Comparison of ENCODE assay signal across 12 mouse cellular contexts in genomic region chr8:112404087-112404486, GRCm38 (mm10).
A peak's percentile ranks its signal among the peaks of the same experiment; 100 is the strongest.
DNase-seq lines count a peak whose midpoint lies in the region; ATAC-seq lines count a peak whose summit lies in the region.
"Had no signal": no experiment of that assay in that cellular context is flagged by ENCODE, and none has a peak within 500 bp of the region (broad histone marks: within the 10 kb centered on the region; RNA-seq: fewer than 3 reads in every experiment).

No protein-coding gene starts in this region.

- ATAC-seq in megakaryocyte, adult 5-6 weeks (ENCODE audit: poor library complexity, severe bottlenecking) = no peak
- ATAC-seq: forebrain, embryonic 14.5 days had no signal

- DNase-seq in adrenal gland, postnatal 14 days = peak; percentile 33
- DNase-seq in adrenal gland, postnatal 25 days = no peak
- DNase-seq in kidney, postnatal 14 days = peak; percentile 23
- DNase-seq in kidney, adult 8-10 months = no peak
- peak; percentile 20 for DNase-seq in NIH3T3 (ENCODE audit: low read depth)
- DNase-seq in forelimb bud, embryonic 11.5 days (ENCODE audit: low read depth, low spot score) = peak; percentile 54
- no peak for DNase-seq in layer of hippocampus, adult 8-10 months (ENCODE audit: low spot score in 2 of 2)
- DNase-seq: cerebellum, adult 18-20 months; gastrocnemius, postnatal 10 days; right cerebral cortex, postnatal 14 days had no signal

Comparison
In these comparisons a context has a peak if more than half of its experiments do, and no peak if none do; other contexts are left out.
1. DNase-seq: peak in adrenal gland, postnatal 14 days (single experiment), kidney, postnatal 14 days (single experiment), NIH3T3 (single experiment) and forelimb bud, embryonic 11.5 days (single experiment); none in adrenal gland, postnatal 25 days (single experiment), kidney, adult 8-10 months (0 of 2) and layer of hippocampus, adult 8-10 months (0 of 2).